Mouse (Mus musculus): ENCODE results near the gene Lrrfip1.

- TF ChIP-seq CTCF (IDR thresholded peaks at IDR 0.05; ENCODE audit: extremely low read depth, insufficient read depth, insufficient read length, insufficient replicate concordance) (no peak), POLR2A (IDR thresholded peaks at IDR 0.05; ENCODE audit: low read depth, low read length) (no peak)
These were observed 114.1 kb downstream of the Lrrfip1 start for GRCm38 (mm10) chr1:91112606-91113005.

All from spleen, adult 2 months (tissue).